In genomic region chr10:13500938-13501496, GRCm38 (mm10) we compare ENCODE assay signal across 7 mouse cellular contexts. TPM values are rescaled to one million over a fixed set of nuclear protein-coding genes. Genes with fewer than 3 reads are reported as not detected.
A peak's percentile ranks its signal among the peaks of the same experiment; 100 is the strongest.
DNase-seq lines count a peak whose midpoint lies in the region; ATAC-seq lines count a peak whose summit lies in the region.

No protein-coding gene starts in this region.

- H3K27me3 ChIP-seq in intestine, embryonic 16.5 days (replicated peaks; ENCODE audit: control insufficient read depth, insufficient read depth, low read length), result no peaks in the 10 kb centered on the region
- no peaks in the 10 kb centered on the region for H3K27me3 ChIP-seq in midbrain, embryonic 11.5 days (ENCODE audit: control insufficient read depth, insufficient read depth, low read length)

- peak overlapping the region; percentile 74 for H3K4me3 ChIP-seq in intestine, embryonic 16.5 days (ENCODE audit: low read length)
- peak overlapping the region; percentile 54 for H3K4me3 ChIP-seq in midbrain, embryonic 11.5 days (ENCODE audit: low read depth, low read length)

- peak overlapping the region; percentile 84 for H3K4me2 ChIP-seq in intestine, embryonic 16.5 days (ENCODE audit: low read depth, low read length)
- peak overlapping the region; percentile 86 for H3K4me2 ChIP-seq in midbrain, embryonic 11.5 days

- intact Hi-C loops in left cerebral cortex, postnatal 36 days (cut with DNase I), result no loop called here

- H3K27ac ChIP-seq in intestine, embryonic 16.5 days (ENCODE audit: low read length), result peak overlapping the region; percentile 73
- no peak overlapping the region for H3K27ac ChIP-seq in midbrain, embryonic 11.5 days (ENCODE audit: low read depth, low read length)

- peak overlapping the region; percentile 79 for H3K9ac ChIP-seq in intestine, embryonic 16.5 days (ENCODE audit: low read depth, low read length)
- H3K9ac ChIP-seq in midbrain, embryonic 11.5 days (ENCODE audit: low read length), result peak overlapping the region; percentile 69

- DNase-seq in adrenal gland, adult 8-10 months, result peak; percentile 87
- DNase-seq in embryo, embryonic 9.5 days (ENCODE audit: extremely low spot score), result peak; percentile 86
- peak; percentile 77 to 85 for DNase-seq in gastrocnemius, postnatal 4 days (ENCODE audit: low spot score in 2 of 2)
- DNase-seq in left cerebral cortex, postnatal 36 days (ENCODE audit: low spot score in 2 of 2), result peak; percentile 88 to 91
- DNase-seq in midbrain, embryonic 11.5 days (ENCODE audit: low spot score, missing footprints), result peak; percentile 99
- peak; percentile 87 for DNase-seq in skeletal muscle tissue, adult 2 months (ENCODE audit: low read depth, low spot score)

- no peaks in the 10 kb centered on the region for H3K36me3 ChIP-seq in intestine, embryonic 16.5 days (ENCODE audit: control insufficient read depth, insufficient read depth, low read length)
- no peaks in the 10 kb centered on the region for H3K36me3 ChIP-seq in midbrain, embryonic 11.5 days (ENCODE audit: control insufficient read depth, insufficient read depth, low read length)

- no peaks in the 10 kb centered on the region for H3K9me3 ChIP-seq in intestine, embryonic 16.5 days (ENCODE audit: control insufficient read depth, low read length)
- H3K9me3 ChIP-seq in midbrain, embryonic 11.5 days (ENCODE audit: control insufficient read depth, low read length), result no peaks in the 10 kb centered on the region

- peak; percentile 98 for ATAC-seq in intestine, embryonic 16.5 days
- peak; percentile 94 for ATAC-seq in midbrain, embryonic 11.5 days (ENCODE audit: low FRiP score)

- peaks cover 4% of the 10 kb centered on the region; the same call in 1 of the 2 replicates for H3K4me1 ChIP-seq in intestine, embryonic 16.5 days (ENCODE audit: control insufficient read depth, insufficient read depth, low read length)
- 0 out of 2 replicates have a peak, but pooled peaks cover 5% of the 10 kb centered on the region for H3K4me1 ChIP-seq in midbrain, embryonic 11.5 days (ENCODE audit: control insufficient read depth, insufficient read depth, low read length)

- WGBS in intestine, embryonic 16.5 days, result under 1% methylated on average over 30 of the region's 30 CpGs
- 0% methylated on average over 20 of the region's 30 CpGs for WGBS in midbrain, embryonic 11.5 days

RNA-seq across cellular contexts. Expression of gene Fuca2, which starts 1.7 kb away (rescaled TPM):
- total RNA-seq in adrenal gland, adult 8-10 months (2022), result 10 to 100 TPM; 19.7 to 37.1 (median 27.6) TPM
- 10 to 100 TPM; 24.4 to 26.4 TPM for total RNA-seq in gastrocnemius, postnatal 4 days (2021)
- polyA plus RNA-seq in intestine, embryonic 16.5 days (2015; fragmentation: Nextera tagmentation; extraction: Ambion mirVana), result 232 and 330 TPM in 2 replicates
- total RNA-seq in left cerebral cortex, postnatal 36 days (2021), result 10 to 100 TPM; 43.8 to 44.2 TPM
- polyA plus RNA-seq in midbrain, embryonic 11.5 days (2014; fragmentation: Nextera tagmentation; extraction: Ambion mirVana), result 21.9 and 26.0 TPM in 2 replicates

RNA-seq across cellular contexts. Expression of gene Phactr2, which starts 26.8 kb away (rescaled TPM):
- 10 to 100 TPM; 26.8 to 35.3 (median 31.0) TPM for total RNA-seq in adrenal gland, adult 8-10 months (2022)
- total RNA-seq in gastrocnemius, postnatal 4 days (2021), result 10 to 100 TPM; 75.0 to 78.7 TPM
- polyA plus RNA-seq in intestine, embryonic 16.5 days (2015; fragmentation: Nextera tagmentation; extraction: Ambion mirVana), result 10.0 and 11.5 TPM in 2 replicates
- total RNA-seq in left cerebral cortex, postnatal 36 days (2021), result 10 to 100 TPM; 21.5 to 31.1 TPM
- polyA plus RNA-seq in midbrain, embryonic 11.5 days (2014; fragmentation: Nextera tagmentation; extraction: Ambion mirVana), result 13.7 and 14.2 TPM in 2 replicates

RNA-seq across cellular contexts. Expression of gene Adat2, which starts 51.7 kb away (rescaled TPM):
- total RNA-seq in adrenal gland, adult 8-10 months (2022), result 1 to 10 TPM; 3.7 to 5.3 (median 4.8) TPM
- total RNA-seq in gastrocnemius, postnatal 4 days (2021), result 1 to 10 TPM; 5.1 to 5.7 TPM
- polyA plus RNA-seq in intestine, embryonic 16.5 days (2015; fragmentation: Nextera tagmentation; extraction: Ambion mirVana), result 3.1 and 3.3 TPM in 2 replicates
- 1 to 10 TPM; 7.9 to 9.8 TPM for total RNA-seq in left cerebral cortex, postnatal 36 days (2021)
- polyA plus RNA-seq in midbrain, embryonic 11.5 days (2014; fragmentation: Nextera tagmentation; extraction: Ambion mirVana), result 3.1 and 4.9 TPM in 2 replicates

RNA-seq across cellular contexts. Expression of gene Pex3, which starts 51.9 kb away (rescaled TPM):
- total RNA-seq in adrenal gland, adult 8-10 months (2022), result 10 to 100 TPM; 29.0 to 37.5 (median 30.5) TPM
- total RNA-seq in gastrocnemius, postnatal 4 days (2021), result 10 to 100 TPM; 18.0 to 23.0 TPM
- polyA plus RNA-seq in intestine, embryonic 16.5 days (2015; fragmentation: Nextera tagmentation; extraction: Ambion mirVana), result 20.9 and 22.4 TPM in 2 replicates
- 10 to 100 TPM; 25.3 to 27.8 TPM for total RNA-seq in left cerebral cortex, postnatal 36 days (2021)
- 27.0 and 28.2 TPM in 2 replicates for polyA plus RNA-seq in midbrain, embryonic 11.5 days (2014; fragmentation: Nextera tagmentation; extraction: Ambion mirVana)
